8 mouse cellular contexts compared by ENCODE assay signal in genomic region chr14:14634021-14634420, GRCm38 (mm10).
A peak's percentile ranks its signal among the peaks of the same experiment; 100 is the strongest.
DNase-seq lines count a peak whose midpoint lies in the region; ATAC-seq lines count a peak whose summit lies in the region.

No protein-coding gene starts in this region.

- no peak overlapping the region for H3K4me3 ChIP-seq in limb, embryonic 11.5 days (ENCODE audit: low read depth, low read length)
- no peak overlapping the region for H3K4me3 ChIP-seq in limb, embryonic 10.5 days
- no peak overlapping the region for H3K4me3 ChIP-seq in intestine, embryonic 16.5 days (ENCODE audit: low read length)

- H3K36me3 ChIP-seq in limb, embryonic 11.5 days (ENCODE audit: control insufficient read depth, insufficient read depth, low read length), result no peaks in the 10 kb centered on the region
- no peaks in the 10 kb centered on the region for H3K36me3 ChIP-seq in limb, embryonic 10.5 days
- no peaks in the 10 kb centered on the region for H3K36me3 ChIP-seq in intestine, embryonic 16.5 days (ENCODE audit: control insufficient read depth, insufficient read depth, low read length)

- no peaks in the 10 kb centered on the region for H3K9me3 ChIP-seq in limb, embryonic 11.5 days (ENCODE audit: control insufficient read depth, low read length)
- no peaks in the 10 kb centered on the region for H3K9me3 ChIP-seq in limb, embryonic 10.5 days (replicated peaks)
- no peaks in the 10 kb centered on the region for H3K9me3 ChIP-seq in intestine, embryonic 16.5 days (ENCODE audit: control insufficient read depth, low read length)

- no peak for ATAC-seq in limb, embryonic 11.5 days (ENCODE audit: insufficient number of reproducible peaks, low FRiP score, low TSS enrichment, low read depth)
- ATAC-seq in intestine, embryonic 16.5 days, result no peak

- H3K27me3 ChIP-seq in limb, embryonic 11.5 days (ENCODE audit: control insufficient read depth, insufficient read depth, low read length), result no peaks in the 10 kb centered on the region
- no peaks in the 10 kb centered on the region for H3K27me3 ChIP-seq in limb, embryonic 10.5 days (ENCODE audit: low read depth, poor library complexity, severe bottlenecking)
- H3K27me3 ChIP-seq in intestine, embryonic 16.5 days (replicated peaks; ENCODE audit: control insufficient read depth, insufficient read depth, low read length), result no peaks in the 10 kb centered on the region

- H3K27ac ChIP-seq in limb, embryonic 11.5 days (replicated peaks; ENCODE audit: low read depth, low read length), result no peak overlapping the region
- H3K27ac ChIP-seq in limb, embryonic 10.5 days, result no peak overlapping the region
- no peak overlapping the region for H3K27ac ChIP-seq in intestine, embryonic 16.5 days (ENCODE audit: low read length)

- 43% methylated on average over 2 of the region's 2 CpGs for WGBS in limb, embryonic 11.5 days
- whole genome bisulfite sequencing in limb, embryonic 10.5 days, result 49% methylated on average over 2 of the region's 2 CpGs
- WGBS in intestine, embryonic 16.5 days, result 30% methylated on average over 2 of the region's 2 CpGs

- H3K4me2 ChIP-seq in limb, embryonic 11.5 days (ENCODE audit: low read depth, severe bottlenecking), result peak overlapping the region; percentile 33; the same call in 1 of the 2 replicates
- H3K4me2 ChIP-seq in intestine, embryonic 16.5 days (ENCODE audit: low read depth, low read length), result 0 out of 2 replicates have a peak overlapping the region, but pooled peaks have one; percentile 63

- peaks cover 3% of the 10 kb centered on the region; the same call in 1 of the 2 replicates for H3K4me1 ChIP-seq in limb, embryonic 11.5 days (ENCODE audit: control insufficient read depth, insufficient read depth, low read length)
- H3K4me1 ChIP-seq in limb, embryonic 10.5 days, result peaks cover 23% of the 10 kb centered on the region
- H3K4me1 ChIP-seq in intestine, embryonic 16.5 days (ENCODE audit: control insufficient read depth, insufficient read depth, low read length), result peaks cover 11% of the 10 kb centered on the region

- peak; percentile 15 for DNase-seq in embryo, embryonic 11 days
- no peak for DNase-seq in embryo, embryonic 10 days (ENCODE audit: low spot score)
- no peak for DNase-seq in limb, embryonic 11.5 days (ENCODE audit: low spot score)
- no peak for DNase-seq in limb, embryonic 10.5 days (ENCODE audit: low spot score)
- DNase-seq in ES-CJ7 (ENCODE audit: low read depth, low spot score), result peak; percentile 55
- no peak for DNase-seq in embryo, embryonic 10.5 days (ENCODE audit: low spot score)
- no peak for DNase-seq in right cerebral cortex, adult 2 months (ENCODE audit: low spot score in 2 of 2)

- H3K9ac ChIP-seq in limb, embryonic 11.5 days (ENCODE audit: low read length), result no peak overlapping the region
- no peak overlapping the region for H3K9ac ChIP-seq in intestine, embryonic 16.5 days (ENCODE audit: low read depth, low read length)

Comparison
In these comparisons a context has a peak if more than half of its experiments do, and no peak if none do; other contexts are left out.
1. DNase-seq: peak in embryo, embryonic 11 days (single experiment) and ES-CJ7 (single experiment); none in embryo, embryonic 10 days (single experiment), limb, embryonic 11.5 days (single experiment), limb, embryonic 10.5 days (single experiment), embryo, embryonic 10.5 days (single experiment) and right cerebral cortex, adult 2 months (0 of 2).